Mouse (Mus musculus) kidney, postnatal 25 days (tissue): Measurements from ENCODE around the gene Acot5.
"Not testable (repeated sequence)": the region's sequence is repeated elsewhere in the genome, so short reads cannot be mapped to it uniquely, and the experiment has no call there.

Experiments used
- DNase-seq, 2 experiments: peaks; one replicate each; pipeline ENCODE4 v3.0.0; 2021; ENCODE audit warnings: mixed read lengths in 2 of 2

Acot5 gene

GRCm38 (mm10) chr12:84068986-84069385 lies at the start of gene Acot5:
Acot5 (plus strand) TSS chr12:84069325.
- no peak for DNase-seq

DNA sequence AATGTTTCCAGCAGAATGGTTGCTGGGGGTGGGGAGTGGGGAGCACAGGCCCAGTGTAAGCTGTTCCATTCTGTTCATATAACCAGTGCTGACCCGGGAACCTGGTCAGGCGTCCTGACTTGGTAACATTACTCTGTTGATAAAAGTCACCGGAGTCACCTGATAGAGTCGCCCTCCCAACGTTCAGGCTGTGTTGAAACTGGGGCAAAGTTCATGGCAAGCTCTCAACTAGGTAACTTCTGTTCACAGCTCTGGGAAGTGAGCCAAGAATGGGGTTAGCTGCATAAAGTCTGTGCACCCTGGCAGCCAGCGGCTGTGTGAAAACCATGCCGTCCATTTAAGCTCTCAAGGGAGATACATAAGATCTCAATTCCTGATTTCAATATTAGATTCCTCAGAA lies 48.6 kb upstream of the Acot5 start:
- DNase-seq, result peak; percentile 93 to 95

DNA sequence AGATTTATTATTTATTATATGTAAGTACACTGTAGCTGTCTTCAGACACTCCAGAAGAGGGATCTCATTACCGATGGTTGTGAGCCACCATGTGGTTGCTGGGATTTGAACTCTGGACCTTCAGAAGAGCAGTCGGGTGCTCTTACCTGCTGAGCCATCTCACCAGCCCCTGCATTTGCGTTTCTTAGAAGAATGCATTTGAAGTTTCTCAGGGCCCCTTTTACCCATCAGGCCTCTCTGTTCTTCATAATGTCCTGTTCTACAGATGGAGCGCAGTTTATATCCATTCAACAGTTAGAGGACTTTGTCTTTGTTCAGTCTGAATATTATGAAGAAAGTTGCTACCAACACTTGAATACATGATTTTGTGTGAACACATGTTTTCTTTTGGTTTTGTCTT lies 46.9 kb upstream of the Acot5 start:
- not testable (repeated sequence) for DNase-seq

- DNase-seq, result no peak
These were observed 45.9 kb upstream of the Acot5 start for GRCm38 (mm10) chr12:84023052-84023745.

GRCm38 (mm10) chr12:84025888-84026287 lies 43.2 kb upstream of the Acot5 start:
- no peak for DNase-seq

DNA sequence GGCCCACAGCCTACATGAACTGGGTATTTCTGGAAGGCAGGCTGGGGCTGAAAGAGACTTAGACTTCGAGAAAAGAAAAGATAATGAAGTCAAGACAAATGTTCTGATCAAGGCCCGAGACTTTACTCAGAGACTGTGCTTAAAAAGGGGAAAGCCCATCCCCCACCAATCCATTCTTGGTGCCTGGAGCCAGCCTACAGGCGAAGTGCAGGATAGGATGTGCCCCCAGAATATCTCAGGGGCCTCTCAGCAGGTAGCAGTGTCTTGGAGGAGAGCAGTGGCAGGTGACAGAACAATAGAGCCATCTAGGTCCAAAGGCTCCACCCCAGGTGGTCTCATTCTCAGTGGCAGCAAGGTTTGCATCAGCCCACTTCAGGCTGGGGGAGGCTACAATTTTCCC lies 40.8 kb upstream of the Acot5 start:
- DNase-seq, result not testable (repeated sequence)

DNA sequence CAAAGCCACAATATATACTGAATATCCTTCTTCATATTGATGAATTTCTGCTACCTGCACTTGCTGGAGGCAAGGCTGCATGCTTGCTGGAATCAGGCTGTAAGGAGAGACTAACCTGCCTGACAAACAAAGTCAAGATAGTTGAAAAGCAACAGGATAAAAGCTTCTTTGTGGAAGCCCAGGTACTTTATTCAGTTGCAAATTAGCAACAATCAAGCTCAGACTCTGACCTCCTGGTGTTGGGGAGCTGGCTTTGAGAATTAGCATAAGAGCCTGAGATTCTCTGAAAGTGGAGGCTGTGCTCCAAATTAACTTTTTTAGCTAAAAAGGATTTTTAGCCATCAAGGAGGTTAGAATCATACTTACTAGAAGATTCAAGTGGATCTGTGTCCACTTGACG lies 40.1 kb upstream of the Acot5 start:
- DNase-seq, result not testable (repeated sequence)

GRCm38 (mm10) chr12:84030659-84031332 lies 38.3 kb upstream of the Acot5 start:
- peak; percentile 81 to 89 for DNase-seq

- DNase-seq, result no peak
These were observed 36.3 kb upstream of the Acot5 start for GRCm38 (mm10) chr12:84032854-84033253.

GRCm38 (mm10) chr12:84033302-84033701 lies 35.8 kb upstream of the Acot5 start:
- DNase-seq, result peak in 1 of 2 experiments; percentile 51

DNA sequence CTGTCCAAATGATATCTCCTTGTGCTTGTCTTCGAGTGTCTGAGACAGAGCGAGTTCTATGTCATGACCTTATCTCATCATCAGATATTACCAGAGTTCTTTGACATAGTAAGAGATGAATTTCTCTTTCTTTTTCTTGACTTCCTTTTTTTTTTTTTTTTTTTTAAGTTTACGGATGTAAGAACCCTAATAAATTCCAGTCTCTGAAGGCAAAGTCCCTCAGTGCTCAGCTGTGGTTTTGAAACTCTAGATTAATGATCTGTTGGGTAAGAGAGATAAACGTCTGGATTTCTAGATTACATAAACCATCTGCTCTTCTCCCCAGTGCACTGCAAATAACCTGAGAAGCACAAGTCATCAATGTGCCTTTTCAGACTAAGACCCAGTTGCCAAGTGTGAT lies 35.0 kb upstream of the Acot5 start:
- no peak for DNase-seq

GRCm38 (mm10) chr12:84038241-84038640 lies 30.9 kb upstream of the Acot5 start, which contains the start of gene Acot4:
Acot4 (plus strand) TSS chr12:84038379.
- DNase-seq, result peak; percentile 82 to 92

- DNase-seq, result peak; percentile 63 to 88
These were observed 30.4 kb upstream of the Acot5 start, which contains the start of gene Gm49366 for GRCm38 (mm10) chr12:84038691-84039111. Gm49366 (plus strand) TSS chr12:84038935.

GRCm38 (mm10) chr12:84042248-84042647 lies 26.9 kb upstream of the Acot5 start:
- DNase-seq, result peak; percentile 59 to 75

- DNase-seq, result peak; percentile 51 to 59
These were observed 25.1 kb upstream of the Acot5 start for GRCm38 (mm10) chr12:84044045-84044444.

- DNase-seq, result no peak
These were observed 22.2 kb upstream of the Acot5 start for GRCm38 (mm10) chr12:84046906-84047305.

DNA sequence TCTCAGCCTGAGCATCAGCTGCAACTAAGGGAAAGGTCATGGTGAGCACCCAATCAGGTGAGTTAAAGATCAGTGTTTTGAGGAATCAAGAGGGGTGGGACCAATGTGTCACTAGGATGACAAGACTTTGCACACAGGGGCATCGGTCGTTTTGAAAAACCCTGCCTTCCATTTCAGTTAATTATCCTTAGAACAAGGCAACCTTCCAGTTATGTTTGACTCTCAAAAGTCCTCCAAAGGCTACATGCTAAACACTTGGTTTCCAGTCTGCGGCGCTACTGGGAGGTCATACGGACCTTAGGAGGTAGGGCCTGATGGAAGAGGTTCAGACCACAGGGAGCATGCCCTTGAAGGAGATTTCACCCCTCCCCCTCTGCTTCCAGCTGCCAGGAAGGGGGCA lies 18.4 kb upstream of the Acot5 start:
- peak; percentile 62 to 83 for DNase-seq

GRCm38 (mm10) chr12:84051937-84052474 lies 17.1 kb upstream of the Acot5 start, which contains the start of gene Acot3:
Acot3 (plus strand) TSS chr12:84052144.
- DNase-seq, result peak in 1 of 2 experiments; percentile 63

DNA sequence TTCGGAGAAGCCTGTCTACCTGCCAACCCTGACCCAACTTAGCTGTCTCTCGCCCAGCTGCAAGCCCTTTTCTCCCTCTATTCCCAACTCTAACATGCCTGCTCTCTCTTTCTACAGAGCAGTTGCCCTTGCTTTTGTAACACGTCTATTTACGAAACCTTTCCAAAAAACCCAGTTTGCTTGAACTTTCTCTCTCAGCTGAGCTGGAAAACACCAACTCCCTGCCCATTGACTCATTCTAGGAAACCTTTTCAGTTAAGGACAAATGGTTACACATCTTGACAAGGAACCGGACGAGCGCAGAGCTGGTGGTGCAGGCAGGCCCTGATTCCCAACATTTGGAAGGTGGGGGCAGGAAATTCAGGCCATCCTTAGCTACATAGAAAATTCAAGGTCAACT lies 16.5 kb upstream of the Acot5 start:
- DNase-seq, result no peak

DNA sequence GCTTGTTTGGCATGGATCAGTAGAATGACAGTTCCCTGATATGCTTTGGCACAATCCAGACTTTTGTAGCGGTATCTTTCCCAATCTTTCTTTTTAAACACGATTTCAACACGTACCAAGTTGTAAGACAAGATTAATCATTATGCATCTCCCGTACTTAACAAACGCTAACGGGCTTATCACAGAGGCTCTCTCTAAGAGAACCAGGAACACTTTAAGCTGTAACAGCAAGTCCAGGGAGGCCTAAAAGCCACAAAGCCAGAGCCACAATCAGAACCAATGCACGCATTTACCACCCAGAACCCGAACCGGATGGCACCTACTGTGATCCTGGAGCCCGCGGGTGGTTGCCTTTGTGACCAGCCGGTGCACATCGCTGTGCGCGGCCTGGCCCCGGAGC lies 16.0 kb upstream of the Acot5 start:
- DNase-seq, result peak in 1 of 2 experiments; percentile 40

GRCm38 (mm10) chr12:84053679-84054391 lies 15.3 kb upstream of the Acot5 start:
- peak; percentile 66 to 78 for DNase-seq

GRCm38 (mm10) chr12:84060946-84061345 lies 8.2 kb upstream of the Acot5 start:
- DNase-seq, result no peak

- DNase-seq, result no peak
These were observed 6.8 kb upstream of the Acot5 start for GRCm38 (mm10) chr12:84062336-84062735.
